Mouse (Mus musculus): ENCODE measurements around the gene Ufsp2. TPM values are rescaled to one million over a fixed set of nuclear protein-coding genes. Genes with fewer than 3 reads are reported as not detected.

The Ufsp2 gene
- 78.4 and 80.1 TPM in 2 replicates for polyA plus RNA-seq (2015; fragmentation: Nextera tagmentation; extraction: Ambion mirVana)

- Histone ChIP-seq H3K36me3 (peaks cover 10% of the 10 kb centered on the region), H3K27me3 (no peaks in the 10 kb centered on the region), H3K27ac (peak within 1 kb of the TSS; percentile 89), H3K9ac (peak within 1 kb of the TSS; percentile 56), H3K4me1 (peaks cover 11% of the 10 kb centered on the region; the same call in 1 of the 2 replicates), H3K4me2 (peak within 1 kb of the TSS; percentile 72), H3K4me3 (peak within 1 kb of the TSS; percentile 63), H3K9me3 (no peaks in the 10 kb centered on the region)
- WGBS: under 1% methylated on average over 57 of the region's 57 CpGs
- peak; percentile 98 for ATAC-seq (ENCODE audit: borderline replicate concordance, extremely low read depth, low FRiP score, low TSS enrichment)
These were observed at the start of gene Ufsp2, which contains the start of gene 1700029J07Rik for GRCm38 (mm10) chr8:45975126-45975836. TSS of gene Ufsp2 (plus strand) at chr8:45975528. TSS of gene 1700029J07Rik (minus strand) at chr8:45975252.

GRCm38 (mm10) chr8:45934582-45935014 lies 40.7 kb upstream of the Ufsp2 start, which contains the start of gene Ccdc110:
TSS of gene Ccdc110 (plus strand) at chr8:45934619.
- peak; percentile 64; the same call in 1 of the 2 replicates for ATAC-seq (ENCODE audit: borderline replicate concordance, extremely low read depth, low FRiP score, low TSS enrichment)
- H3K9me3 ChIP-seq: no peaks in the 10 kb centered on the region
- peaks cover 4% of the 10 kb centered on the region for H3K4me1 ChIP-seq
- peak within 1 kb of the TSS; percentile 56 for H3K4me2 ChIP-seq
- H3K9ac ChIP-seq: no peak within 1 kb of the TSS; the same call in 1 of the 2 replicates
- H3K27ac ChIP-seq: no peak within 1 kb of the TSS
- H3K4me3 ChIP-seq: peak within 1 kb of the TSS; percentile 29
- no peaks in the 10 kb centered on the region for H3K36me3 ChIP-seq
- 0 out of 2 replicates have a peak, but pooled peaks cover 6% of the 10 kb centered on the region for H3K27me3 ChIP-seq
- 3% methylated on average over 23 of the region's 23 CpGs for WGBS

- no peaks in the 10 kb centered on the region for H3K9me3 ChIP-seq
- H3K27ac ChIP-seq: no peak overlapping the region
- no peak overlapping the region for H3K9ac ChIP-seq
- no peak for ATAC-seq (ENCODE audit: borderline replicate concordance, extremely low read depth, low FRiP score, low TSS enrichment)
- peaks cover 4% of the 10 kb centered on the region for H3K4me1 ChIP-seq
- 76% methylated on average over 9 of the region's 9 CpGs for WGBS
- H3K27me3 ChIP-seq: 0 out of 2 replicates have a peak, but pooled peaks cover 6% of the 10 kb centered on the region
- no peak overlapping the region for H3K4me2 ChIP-seq
- no peaks in the 10 kb centered on the region for H3K36me3 ChIP-seq
- no peak overlapping the region for H3K4me3 ChIP-seq
These were observed 38.3 kb upstream of the Ufsp2 start for GRCm38 (mm10) chr8:45936986-45937385.

GRCm38 (mm10) chr8:45946283-45946682 lies 29.0 kb upstream of the Ufsp2 start:
- Histone ChIP-seq H3K27ac (no peak overlapping the region), H3K4me3 (no peak overlapping the region), H3K4me2 (no peak overlapping the region), H3K4me1 (no peaks in the 10 kb centered on the region), H3K9me3 (no peaks in the 10 kb centered on the region), H3K36me3 (no peaks in the 10 kb centered on the region), H3K27me3 (no peaks in the 10 kb centered on the region), H3K9ac (no peak overlapping the region)
- ATAC-seq (ENCODE audit: borderline replicate concordance, extremely low read depth, low FRiP score, low TSS enrichment): no peak
- 92% methylated on average over 4 of the region's 4 CpGs for WGBS

- 67% methylated on average over 2 of the region's 2 CpGs for WGBS
- H3K4me3 ChIP-seq: no peak overlapping the region
- H3K27me3 ChIP-seq: no peaks in the 10 kb centered on the region
- no peaks in the 10 kb centered on the region for H3K4me1 ChIP-seq
- no peaks in the 10 kb centered on the region for H3K9me3 ChIP-seq
- H3K36me3 ChIP-seq: no peaks in the 10 kb centered on the region
- no peak overlapping the region for H3K9ac ChIP-seq
- ATAC-seq (ENCODE audit: borderline replicate concordance, extremely low read depth, low FRiP score, low TSS enrichment): no peak
- no peak overlapping the region for H3K4me2 ChIP-seq
- no peak overlapping the region for H3K27ac ChIP-seq
These were observed 24.7 kb upstream of the Ufsp2 start for GRCm38 (mm10) chr8:45950622-45951021.

GRCm38 (mm10) chr8:45970894-45971293 lies 4.4 kb upstream of the Ufsp2 start:
- WGBS: 96% methylated on average over 12 of the region's 12 CpGs
- Histone ChIP-seq H3K9me3 (no peaks in the 10 kb centered on the region), H3K27ac (no peak overlapping the region), H3K36me3 (no peaks in the 10 kb centered on the region), H3K27me3 (no peaks in the 10 kb centered on the region), H3K9ac (no peak overlapping the region), H3K4me1 (peaks cover 6% of the 10 kb centered on the region; the same call in 1 of the 2 replicates), H3K4me2 (no peak overlapping the region), H3K4me3 (no peak overlapping the region)
- ATAC-seq (ENCODE audit: borderline replicate concordance, extremely low read depth, low FRiP score, low TSS enrichment): no peak

- Histone ChIP-seq H3K27ac (no peak overlapping the region; the same call in 1 of the 2 replicates), H3K27me3 (no peaks in the 10 kb centered on the region), H3K4me2 (peak overlapping the region; percentile 72), H3K9me3 (no peaks in the 10 kb centered on the region), H3K9ac (no peak overlapping the region), H3K36me3 (peaks cover 6% of the 10 kb centered on the region), H3K4me3 (no peak overlapping the region), H3K4me1 (peaks cover 11% of the 10 kb centered on the region; the same call in 1 of the 2 replicates)
- 74% methylated on average over 8 of the region's 8 CpGs for WGBS
- ATAC-seq (ENCODE audit: borderline replicate concordance, extremely low read depth, low FRiP score, low TSS enrichment): no peak
These were observed 1.3 kb upstream of the Ufsp2 start for GRCm38 (mm10) chr8:45973988-45974505.

- Histone ChIP-seq H3K27me3 (no peaks in the 10 kb centered on the region), H3K27ac (peak overlapping the region; percentile 37; the same call in 1 of the 2 replicates), H3K4me3 (peak overlapping the region; percentile 63), H3K9ac (peak overlapping the region; percentile 45), H3K36me3 (peaks cover 14% of the 10 kb centered on the region), H3K9me3 (no peaks in the 10 kb centered on the region), H3K4me2 (peak overlapping the region; percentile 72), H3K4me1 (peaks cover 11% of the 10 kb centered on the region; the same call in 1 of the 2 replicates)
- 47% methylated on average over 11 of the region's 11 CpGs for WGBS
- no peak for ATAC-seq (ENCODE audit: borderline replicate concordance, extremely low read depth, low FRiP score, low TSS enrichment)
These were observed 625 bp downstream of the Ufsp2 start for GRCm38 (mm10) chr8:45975837-45976468.

GRCm38 (mm10) chr8:45986665-45987064 lies 11.3 kb downstream of the Ufsp2 start:
- Histone ChIP-seq H3K36me3 (peaks cover 52% of the 10 kb centered on the region), H3K9ac (no peak overlapping the region), H3K27ac (no peak overlapping the region), H3K4me1 (peaks cover 5% of the 10 kb centered on the region; the same call in 1 of the 2 replicates), H3K9me3 (no peaks in the 10 kb centered on the region), H3K4me3 (no peak overlapping the region), H3K4me2 (no peak overlapping the region), H3K27me3 (no peaks in the 10 kb centered on the region)
- 50% methylated on average over 3 of the region's 3 CpGs for WGBS
- ATAC-seq (ENCODE audit: borderline replicate concordance, extremely low read depth, low FRiP score, low TSS enrichment): no peak

- 68% methylated on average over 2 of the region's 2 CpGs for WGBS
- H3K27me3 ChIP-seq: no peaks in the 10 kb centered on the region
- no peaks in the 10 kb centered on the region for H3K9me3 ChIP-seq
- peaks cover 41% of the 10 kb centered on the region for H3K36me3 ChIP-seq
- peaks cover 5% of the 10 kb centered on the region; the same call in 1 of the 2 replicates for H3K4me1 ChIP-seq
- H3K9ac ChIP-seq: no peak overlapping the region
- ATAC-seq (ENCODE audit: borderline replicate concordance, extremely low read depth, low FRiP score, low TSS enrichment): no peak
- no peak overlapping the region for H3K27ac ChIP-seq
- H3K4me2 ChIP-seq: no peak overlapping the region
- H3K4me3 ChIP-seq: no peak overlapping the region
These were observed 12.9 kb downstream of the Ufsp2 start for GRCm38 (mm10) chr8:45988189-45988588.

GRCm38 (mm10) chr8:45990631-45991310 lies 15.4 kb downstream of the Ufsp2 start:
- H3K9me3 ChIP-seq: no peaks in the 10 kb centered on the region
- no peak overlapping the region for H3K9ac ChIP-seq
- H3K27me3 ChIP-seq: no peaks in the 10 kb centered on the region
- H3K36me3 ChIP-seq: peaks cover 39% of the 10 kb centered on the region
- no peak overlapping the region for H3K4me2 ChIP-seq
- H3K4me1 ChIP-seq: peaks cover 5% of the 10 kb centered on the region; the same call in 1 of the 2 replicates
- no peak for ATAC-seq (ENCODE audit: borderline replicate concordance, extremely low read depth, low FRiP score, low TSS enrichment)
- H3K27ac ChIP-seq: no peak overlapping the region
- 84% methylated on average over 4 of the region's 4 CpGs for WGBS
- no peak overlapping the region for H3K4me3 ChIP-seq
